Mouse (Mus musculus): ENCODE data around the gene Atf6b.
A peak's percentile ranks its signal among the peaks of the same experiment; 100 is the strongest.

Gene Atf6b

DNA sequence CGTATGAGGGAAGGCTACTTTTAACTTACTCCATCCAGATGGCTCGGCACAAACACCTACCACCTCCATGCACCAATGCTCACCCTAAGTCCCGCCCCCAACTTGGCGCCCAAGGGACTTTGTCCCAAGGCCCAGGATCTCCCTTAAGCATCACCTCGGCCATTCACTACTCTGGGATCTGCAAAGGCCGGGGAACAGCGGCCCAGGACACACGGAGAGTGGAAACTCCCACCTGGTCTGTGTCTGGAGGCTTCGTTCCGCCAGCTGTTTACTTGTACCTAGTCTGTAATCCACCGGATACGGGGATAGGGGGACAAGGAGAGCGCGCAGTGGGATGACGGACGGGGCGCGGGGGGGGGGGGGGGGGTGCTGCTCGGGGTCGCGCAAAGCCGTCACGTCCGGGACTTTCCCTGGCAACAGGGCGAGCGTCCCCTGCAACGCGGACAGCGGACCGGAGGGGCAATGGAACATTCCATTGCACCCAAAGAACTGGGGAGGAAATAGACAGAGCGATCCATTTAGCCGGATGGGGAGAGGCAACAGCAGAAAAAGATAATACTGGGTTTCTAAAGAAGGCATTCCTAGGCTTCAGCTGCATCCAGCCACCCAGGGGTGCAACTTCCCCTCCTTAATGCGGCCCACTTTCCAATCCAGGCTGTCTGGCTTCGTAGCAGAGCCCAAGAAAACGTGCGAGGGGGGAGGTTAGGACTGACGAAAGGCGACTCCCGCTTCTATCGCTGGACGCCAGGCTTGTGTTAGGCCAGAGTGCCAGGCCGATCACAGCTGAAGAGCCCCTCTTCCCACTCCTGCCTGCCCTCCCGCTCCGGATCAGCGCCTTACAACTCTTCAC lies 19.6 kb upstream of the Atf6b start:
- DNase-seq (ENCODE audit: low spot score in 2 of 2): peak; percentile 62 to 69

DNA sequence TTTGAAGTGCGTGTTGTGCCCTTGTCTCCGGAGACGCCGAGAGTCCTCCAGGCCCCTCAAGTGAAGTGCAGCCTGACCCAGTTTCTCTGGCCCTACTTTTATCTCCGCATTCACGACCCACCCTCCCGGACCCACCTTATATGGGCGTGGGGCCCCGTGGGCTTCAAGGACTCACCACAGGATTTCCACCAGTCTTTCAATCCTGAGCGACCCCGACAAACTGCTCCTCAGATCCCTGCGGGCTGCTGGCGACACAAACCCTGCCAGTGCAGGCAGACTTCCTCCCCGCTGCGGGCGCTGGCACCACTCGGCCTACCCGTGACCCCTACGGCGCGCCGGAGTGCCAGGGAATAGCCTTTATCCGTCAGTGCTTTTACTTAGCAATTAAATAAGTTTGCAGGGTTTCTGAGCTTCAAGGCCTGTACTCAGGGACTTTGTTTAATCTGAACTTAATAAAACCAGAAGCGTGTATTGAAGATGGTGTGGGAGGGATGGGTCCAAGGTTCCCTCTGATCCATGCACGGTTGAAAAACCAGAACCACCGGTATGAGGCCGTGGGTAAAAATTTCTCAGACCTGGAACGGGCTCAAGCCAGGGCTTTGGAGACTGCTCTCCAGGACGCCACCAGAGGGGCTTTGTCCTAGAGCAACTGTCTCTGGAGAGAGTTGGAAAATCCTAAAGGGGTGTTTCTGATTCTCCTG lies 18.9 kb upstream of the Atf6b start, which contains the start of gene Ppt2:
Gene Ppt2, minus strand, starts transcription at position 568 of the 701 bp plus-strand sequence.
- DNase-seq (ENCODE audit: low spot score in 2 of 2): no peak

DNA sequence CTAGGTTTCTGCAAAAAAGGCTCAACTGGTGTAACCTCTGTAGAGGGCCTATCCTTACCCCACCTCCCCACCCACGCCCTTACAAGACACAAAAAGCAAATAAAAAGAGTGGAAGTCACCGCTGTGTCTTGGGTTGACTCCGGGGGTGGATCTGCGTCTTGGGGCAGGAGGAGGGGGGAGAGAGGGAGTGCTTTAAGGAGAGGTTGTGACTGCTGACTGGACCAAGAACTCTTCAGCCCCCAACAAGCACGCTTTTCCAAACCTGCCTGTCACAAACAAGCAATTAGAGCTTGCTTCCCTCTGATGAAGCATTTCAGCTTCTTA lies 18.3 kb upstream of the Atf6b start:
- DNase-seq (ENCODE audit: low spot score in 2 of 2): no peak

DNA sequence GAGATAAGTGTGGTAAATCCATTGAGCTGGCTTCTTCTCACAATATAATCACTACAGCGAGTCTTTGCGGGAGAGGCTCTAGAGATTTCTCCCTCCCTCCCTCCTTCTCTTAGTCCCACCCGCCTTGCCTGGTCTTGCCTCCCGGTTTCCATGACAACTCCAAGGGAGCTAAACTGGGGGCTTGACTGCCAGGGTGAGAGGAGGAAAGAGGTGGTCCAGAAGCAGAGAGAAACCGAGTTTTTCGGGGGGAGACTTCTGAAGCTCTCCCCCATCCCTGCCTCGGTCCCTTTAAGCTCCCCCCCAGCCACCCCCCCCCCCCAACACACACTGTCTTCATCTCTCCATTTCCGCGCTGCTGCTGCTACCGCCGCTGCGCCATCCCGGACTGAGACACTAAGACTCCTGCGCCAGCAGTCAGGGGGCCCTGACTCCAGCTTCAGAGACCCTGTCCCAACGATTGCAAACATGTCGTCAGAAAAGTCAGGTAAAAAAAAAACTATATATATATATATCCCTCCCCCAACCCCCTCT lies 17.7 kb upstream of the Atf6b start, which contains the start of gene Prrt1:
Gene Prrt1, plus strand, starts transcription at position 313 of the 531 bp plus-strand sequence.
- DNase-seq (ENCODE audit: low spot score in 2 of 2): no peak

DNA sequence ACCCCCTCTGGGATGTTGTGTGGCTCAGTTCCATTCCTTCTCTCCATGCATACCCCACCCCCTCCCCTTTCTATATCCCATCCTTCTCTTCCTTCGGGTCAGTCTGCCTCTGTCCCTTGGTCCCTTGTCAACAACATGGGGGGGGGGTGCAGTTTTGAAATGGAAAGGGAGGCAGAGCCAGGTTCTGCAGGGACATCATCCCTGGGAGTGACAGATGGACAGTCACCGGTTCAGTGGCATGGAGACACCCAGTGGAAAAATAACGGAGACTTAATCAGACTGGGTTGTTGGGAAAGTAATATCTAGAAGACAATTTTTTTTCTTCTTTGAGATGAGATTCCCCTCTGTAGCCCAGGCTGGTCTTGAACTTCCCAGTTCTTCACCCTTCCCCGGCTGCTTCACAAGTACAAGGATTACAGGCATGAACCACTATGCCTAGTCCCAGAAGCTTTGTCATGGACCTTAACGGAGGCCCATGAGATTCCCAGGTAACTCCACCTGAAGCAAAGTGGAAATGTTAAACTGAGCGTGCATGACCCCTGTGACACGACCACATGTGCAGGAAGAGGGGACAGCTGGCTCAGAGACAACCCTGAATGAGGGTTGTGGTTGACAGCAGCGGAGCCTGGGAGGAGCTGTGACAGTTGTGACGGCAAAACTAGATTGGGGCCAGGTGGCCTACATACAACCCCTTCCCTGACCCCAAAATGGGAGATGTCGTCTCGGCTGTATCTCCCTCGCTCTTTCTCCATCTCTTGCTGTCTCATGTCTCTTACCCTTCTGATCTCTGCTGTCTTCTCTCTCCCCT lies 16.9 kb upstream of the Atf6b start:
- DNase-seq (ENCODE audit: low spot score in 2 of 2): no peak

DNA sequence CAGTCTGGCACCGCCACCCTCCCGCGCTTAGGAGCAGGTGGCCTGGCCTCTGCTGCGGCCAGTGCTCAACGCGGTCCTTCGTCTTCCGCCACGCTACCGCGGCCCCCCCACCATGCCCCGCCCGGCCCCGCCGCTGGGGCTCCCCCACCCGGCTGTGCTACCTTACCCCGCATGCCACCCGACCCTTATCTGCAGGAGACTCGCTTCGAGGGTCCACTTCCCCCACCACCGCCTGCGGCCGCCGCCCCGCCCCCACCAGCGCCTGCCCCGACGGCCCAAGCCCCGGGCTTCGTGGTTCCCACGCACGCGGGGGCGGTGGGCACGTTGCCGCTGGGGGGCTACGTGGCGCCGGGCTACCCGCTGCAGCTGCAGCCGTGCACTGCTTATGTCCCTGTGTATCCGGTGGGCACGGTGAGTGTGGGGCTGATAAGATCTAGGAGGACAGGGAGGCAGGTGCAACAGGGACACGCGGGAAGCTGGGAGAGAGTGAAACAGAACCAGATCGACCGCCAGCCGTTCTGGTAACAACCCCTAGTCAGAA lies 16.1 kb upstream of the Atf6b start:
- DNase-seq (ENCODE audit: low spot score in 2 of 2): no peak

DNA sequence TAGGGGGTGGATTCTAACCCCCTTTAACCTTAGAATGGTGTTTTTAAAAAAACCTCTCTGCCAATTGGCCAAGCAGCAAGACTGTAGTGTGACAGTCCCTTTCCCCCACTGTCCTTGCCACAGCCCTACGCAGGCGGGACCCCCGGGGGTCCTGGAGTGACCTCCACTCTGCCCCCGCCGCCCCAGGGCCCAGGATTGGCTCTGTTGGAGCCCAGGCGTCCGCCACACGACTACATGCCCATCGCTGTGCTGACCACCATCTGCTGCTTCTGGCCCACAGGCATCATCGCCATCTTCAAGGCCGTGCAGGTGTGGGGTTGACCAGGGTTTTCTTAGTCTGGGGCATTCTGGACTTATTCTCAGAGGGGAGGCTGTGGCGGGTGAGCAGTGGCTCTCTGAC lies 15.3 kb upstream of the Atf6b start:
- no peak for DNase-seq (ENCODE audit: low spot score in 2 of 2)

DNA sequence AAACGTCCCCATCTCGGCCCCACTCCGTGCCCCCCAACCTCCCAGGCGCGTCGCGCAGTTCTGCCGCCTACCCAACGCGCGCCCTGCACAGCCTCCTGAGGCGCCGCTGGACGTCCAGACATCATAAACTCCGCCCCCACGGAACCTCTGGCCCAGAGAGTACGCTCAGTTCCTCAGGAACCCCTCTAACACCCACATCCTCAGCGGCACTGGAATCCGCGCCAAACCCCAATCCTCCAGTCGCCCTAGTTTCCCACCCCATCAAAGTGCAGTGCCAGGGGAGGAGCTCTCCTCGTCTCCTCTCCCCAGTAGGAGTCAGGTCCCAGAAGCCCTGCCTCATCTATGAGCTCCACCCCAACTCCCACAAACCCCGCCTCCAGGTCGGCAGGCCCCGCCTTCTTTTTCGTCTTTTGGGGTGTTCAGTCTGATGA lies 14.7 kb upstream of the Atf6b start:
- peak; percentile 66 to 78 for DNase-seq (ENCODE audit: low spot score in 2 of 2)

DNA sequence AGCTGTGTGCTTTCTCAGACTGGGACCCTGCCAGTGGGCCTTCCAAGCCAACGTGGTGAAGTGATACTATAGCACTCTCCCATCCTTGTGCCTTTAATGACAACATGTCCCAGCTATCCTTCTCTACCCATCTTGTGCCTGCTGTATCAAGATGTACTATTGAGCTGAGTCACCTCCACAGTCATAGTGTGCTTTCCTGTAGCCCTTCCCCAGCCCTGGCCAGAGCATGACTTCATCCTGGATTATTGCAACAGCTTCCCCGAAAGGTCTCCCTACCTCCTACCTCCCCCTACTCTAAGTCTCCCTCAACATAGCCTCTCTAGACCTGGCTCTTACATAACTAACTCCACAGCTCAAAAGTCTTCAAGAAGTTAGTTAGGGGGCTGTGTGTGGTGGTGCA lies 11.3 kb upstream of the Atf6b start:
- no peak for DNase-seq (ENCODE audit: low spot score in 2 of 2)

DNA sequence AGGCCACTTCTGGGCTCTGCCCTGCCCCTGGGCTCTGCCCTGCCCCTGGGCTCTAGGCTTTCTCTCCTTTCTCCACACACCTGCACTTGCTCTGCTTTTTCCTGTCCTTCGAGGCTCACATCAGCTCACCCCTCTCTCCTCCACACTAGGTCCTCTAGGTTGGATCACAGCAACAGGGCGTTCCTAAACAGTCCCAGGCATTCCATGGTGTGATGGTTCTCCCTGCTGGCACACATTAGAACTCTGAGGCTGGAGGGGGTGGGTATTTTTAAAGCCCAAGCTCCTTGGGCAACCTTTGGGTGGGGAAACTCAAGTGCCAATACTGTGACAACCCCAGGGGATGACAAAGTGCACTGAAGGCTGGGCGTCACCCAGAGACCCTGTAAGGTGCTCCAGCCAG lies 9.5 kb upstream of the Atf6b start:
- no peak for DNase-seq (ENCODE audit: low spot score in 2 of 2)

DNA sequence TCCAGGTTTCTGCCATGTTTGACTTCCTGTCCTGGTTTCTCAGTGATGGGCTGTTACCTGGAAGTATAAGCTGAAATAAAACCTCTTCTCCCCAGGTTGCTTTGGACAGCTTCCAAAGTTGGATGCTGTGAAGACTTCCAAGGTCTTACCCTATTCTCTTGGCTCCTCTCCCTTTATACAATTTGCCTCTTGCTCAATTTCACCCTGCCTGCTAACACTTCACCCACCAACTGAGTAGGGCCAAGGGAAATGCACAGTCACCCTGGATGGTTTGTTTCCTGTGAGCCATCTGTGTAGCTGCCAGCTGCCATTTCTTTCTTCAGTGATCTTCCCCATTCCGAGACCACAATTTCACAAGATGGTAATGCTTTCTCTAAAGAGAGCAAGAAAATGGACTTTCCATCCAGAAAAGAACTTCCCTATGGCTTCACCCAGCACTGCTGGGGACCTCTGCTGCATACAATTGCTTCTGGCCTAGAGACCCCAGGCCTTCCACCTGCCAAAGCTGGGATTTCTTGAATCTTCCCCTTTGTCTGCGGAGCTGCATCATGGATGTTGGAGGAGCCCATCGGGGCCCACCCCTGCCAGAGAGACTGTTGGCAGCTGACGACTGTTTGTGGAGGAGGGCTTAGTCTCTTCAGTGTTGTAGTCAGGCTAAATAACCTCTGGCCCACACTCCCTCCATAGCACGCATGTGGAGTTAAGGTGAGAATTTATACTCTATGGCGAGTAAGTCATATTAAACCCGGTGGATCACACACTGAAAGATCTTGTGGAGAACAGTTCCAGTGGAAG lies 7.3 kb upstream of the Atf6b start:
- DNase-seq (ENCODE audit: low spot score in 2 of 2): no peak

DNA sequence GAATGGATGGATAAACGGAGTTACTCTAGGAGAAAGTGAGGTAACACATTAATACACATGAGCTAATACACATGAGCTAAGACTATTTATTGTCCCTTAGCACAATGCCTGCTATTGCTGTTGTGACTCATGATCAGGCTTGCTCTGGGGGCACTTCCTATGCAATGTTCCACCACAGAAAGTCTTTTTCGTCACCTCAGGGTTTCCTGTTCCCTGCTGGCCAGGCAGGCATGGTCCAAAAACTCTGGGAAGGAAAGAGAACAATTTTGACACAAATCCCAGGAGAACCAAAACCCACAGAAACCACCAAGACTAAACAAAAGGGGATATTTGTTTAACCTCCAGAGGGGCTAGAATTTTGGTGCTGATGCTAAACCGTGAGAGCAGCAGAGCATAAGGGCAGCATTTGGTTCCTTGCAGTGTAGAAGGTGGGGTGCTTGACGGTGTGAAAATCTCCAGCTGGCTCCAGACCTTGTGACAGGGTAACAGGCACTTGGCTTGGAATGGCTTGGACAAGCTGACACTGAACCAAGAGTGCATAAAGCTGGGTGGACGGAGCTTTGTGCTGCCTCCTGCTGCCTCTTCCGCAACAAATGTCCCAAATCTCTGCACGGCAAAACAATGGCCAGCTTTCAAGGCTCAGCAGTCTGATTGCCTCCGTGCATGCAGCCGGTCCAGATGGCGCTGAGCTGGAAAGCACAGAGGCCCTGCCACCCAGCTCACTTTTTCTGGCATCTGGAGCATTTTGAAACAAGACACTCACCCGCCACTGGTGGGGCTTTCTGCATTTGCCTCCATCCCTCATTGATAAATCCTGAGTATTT lies 6.0 kb upstream of the Atf6b start:
- DNase-seq (ENCODE audit: low spot score in 2 of 2): no peak

DNA sequence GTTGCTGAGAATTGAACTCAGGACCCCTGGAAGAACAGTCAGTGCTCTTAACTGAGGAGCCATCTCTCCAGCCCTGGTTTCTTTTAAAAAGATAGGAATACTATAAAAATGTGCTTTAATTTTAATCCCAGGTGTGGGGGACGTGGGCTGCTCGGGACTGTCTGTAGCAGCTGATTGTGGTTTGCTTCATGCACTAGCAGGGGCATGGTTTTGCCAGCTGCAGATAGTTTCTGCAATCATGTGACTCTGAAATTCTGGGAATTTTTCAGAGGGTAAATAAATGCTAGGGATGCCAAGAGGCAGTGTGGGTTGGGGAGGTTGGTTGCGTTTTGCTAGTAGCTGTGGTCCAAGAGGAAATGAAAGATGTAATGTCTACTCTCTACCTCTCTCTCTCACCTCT lies 5.0 kb upstream of the Atf6b start:
- DNase-seq (ENCODE audit: low spot score in 2 of 2): no peak

DNA sequence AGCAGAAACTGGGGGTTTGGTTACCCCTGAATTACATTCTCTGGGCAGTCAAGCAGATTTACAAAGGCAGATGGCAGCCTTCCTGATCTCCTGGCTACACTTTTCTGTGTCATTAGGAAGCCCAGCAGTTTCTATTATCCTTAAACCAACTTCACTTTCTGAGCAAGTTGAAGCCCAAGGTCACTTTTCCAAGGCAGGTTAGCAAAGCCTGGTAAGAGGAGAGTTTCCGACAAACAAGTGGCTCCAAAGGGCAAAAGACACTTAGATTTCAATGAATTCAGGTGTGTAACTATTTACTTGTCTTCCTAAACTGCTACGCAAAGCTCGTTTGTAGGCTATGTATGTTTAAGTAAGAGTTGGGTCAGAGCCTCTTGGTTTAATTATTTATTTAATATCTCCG lies 3.6 kb upstream of the Atf6b start:
- DNase-seq (ENCODE audit: low spot score in 2 of 2): no peak

DNA sequence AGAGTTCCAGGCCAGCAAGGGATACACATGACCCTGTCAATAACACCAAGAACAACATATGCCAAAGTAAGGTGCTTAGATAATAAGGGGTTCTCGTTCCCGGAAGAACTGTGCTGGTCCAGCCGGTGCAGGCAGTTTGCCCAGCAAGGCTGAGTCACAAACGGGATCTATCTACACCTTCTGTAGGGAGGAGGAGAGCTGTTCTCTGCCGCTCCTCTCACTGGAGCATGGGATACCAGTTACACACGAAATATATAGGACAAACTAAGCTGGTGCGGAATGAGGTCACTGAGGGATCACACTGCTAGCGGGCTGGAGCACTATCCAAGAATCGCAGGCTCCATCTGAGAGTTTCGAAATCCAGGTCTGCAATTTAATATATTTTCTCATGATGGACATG lies 3.0 kb upstream of the Atf6b start:
- no peak for DNase-seq (ENCODE audit: low spot score in 2 of 2)

DNA sequence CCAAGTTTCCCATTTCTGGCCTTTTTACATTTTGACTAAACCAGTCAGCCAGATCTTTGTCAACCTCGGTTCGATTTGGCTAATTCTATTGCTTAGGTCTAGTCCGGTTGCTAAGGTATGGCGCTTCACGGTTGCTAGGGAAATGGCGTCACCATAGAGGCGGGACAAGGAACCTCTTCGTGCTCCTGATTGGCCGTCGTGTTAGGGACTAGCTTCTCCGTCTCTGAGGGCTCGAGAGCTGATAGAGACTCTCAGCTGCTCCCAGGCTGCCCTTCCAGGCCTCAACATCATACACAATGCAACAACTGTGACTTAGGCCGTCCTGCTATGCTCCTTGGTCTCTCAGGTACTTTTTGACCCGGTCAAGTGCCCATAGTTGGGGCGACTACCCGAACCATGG lies 2.3 kb upstream of the Atf6b start, which contains the start of gene Fkbpl:
Gene Fkbpl, plus strand, starts transcription at position 157 of the 400 bp plus-strand sequence.
- DNase-seq (ENCODE audit: low spot score in 2 of 2): peak; percentile 92 to 95

DNA sequence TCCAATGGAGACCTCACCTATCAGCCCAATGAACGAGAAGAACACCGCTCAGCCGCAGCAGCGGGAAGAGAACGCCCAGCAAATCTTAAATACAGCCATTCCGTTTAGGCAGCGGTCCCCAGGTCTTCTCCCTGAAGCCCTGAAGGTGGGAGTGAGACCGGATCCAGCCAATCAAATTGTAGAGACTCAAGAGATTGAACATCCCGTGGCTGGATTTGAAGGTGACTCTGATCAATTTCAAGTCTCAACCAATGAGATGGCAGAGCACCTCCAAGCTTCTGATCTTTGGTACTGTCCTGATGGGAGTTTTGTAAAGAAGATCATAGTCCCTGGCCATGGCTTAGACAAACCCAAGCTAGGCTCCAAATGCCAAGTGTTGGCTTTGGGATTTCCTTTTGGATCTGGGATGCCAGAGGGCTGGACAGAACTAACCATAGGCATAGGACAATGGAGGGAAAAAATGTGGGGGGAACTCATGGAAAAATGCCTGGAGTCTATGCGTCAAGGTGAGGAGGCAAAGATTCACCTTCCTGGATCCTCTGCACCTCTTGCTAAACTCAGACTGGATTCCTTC lies 1.6 kb upstream of the Atf6b start:
- no peak for DNase-seq (ENCODE audit: low spot score in 2 of 2)

DNA sequence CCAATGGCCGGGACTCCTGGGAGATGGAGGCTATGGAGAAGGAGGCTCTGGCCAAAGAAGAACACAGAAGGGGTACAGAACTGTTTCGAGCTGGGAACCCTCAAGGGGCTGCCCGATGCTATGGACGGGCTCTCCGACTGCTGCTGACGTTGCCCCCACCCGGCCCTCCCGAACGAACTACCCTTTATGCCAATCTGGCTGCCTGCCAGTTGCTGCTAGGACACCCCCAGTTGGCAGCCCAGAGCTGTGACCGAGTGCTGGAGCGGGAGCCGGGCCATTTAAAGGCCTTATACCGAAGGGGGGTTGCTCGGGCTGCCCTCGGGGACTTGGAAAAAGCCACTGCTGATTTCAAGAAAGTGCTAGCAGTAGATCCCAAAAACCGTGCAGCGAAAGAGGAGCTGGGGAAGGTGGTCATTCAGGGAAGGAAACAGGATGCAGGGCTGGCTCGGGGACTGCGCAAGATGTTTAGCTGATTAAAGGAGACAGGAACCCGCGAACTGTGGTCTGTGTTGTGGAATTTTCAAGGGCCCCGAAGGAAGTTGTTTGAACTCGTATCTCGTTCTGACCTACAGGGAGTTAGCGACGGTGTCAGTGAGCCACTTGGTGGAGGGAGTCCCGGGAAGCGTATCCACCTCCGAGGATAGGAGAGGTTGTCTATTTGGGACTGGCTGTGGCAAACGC lies 975 bp upstream of the Atf6b start:
- no peak for DNase-seq (ENCODE audit: low spot score in 2 of 2)

All from spleen, postnatal 36 days (tissue).